Mouse (Mus musculus): ENCODE measurements around the gene Sf1. TPM values are rescaled to one million over a fixed set of nuclear protein-coding genes. Genes with fewer than 3 reads are reported as not detected.

Sf1 gene
- total RNA-seq, 2 experiments from 2014 or later = 196 to 207 TPM

GRCm38 (mm10) chr19:6396237-6396636 is 32.7 kb downstream of the Sf1 start:
- no peak for DNase-seq (ENCODE audit: low spot score in 2 of 2)

- DNase-seq (ENCODE audit: low spot score in 2 of 2) = no peak
Measured at GRCm38 (mm10) chr19:6397582-6398249, 34.2 kb downstream of the Sf1 start.

GRCm38 (mm10) chr19:6398447-6399284 is 35.2 kb downstream of the Sf1 start:
- DNase-seq (ENCODE audit: low spot score in 2 of 2) = no peak

GRCm38 (mm10) chr19:6399285-6400095 is 36.0 kb downstream of the Sf1 start, which contains the start of gene Rasgrp2:
Rasgrp2 (plus strand) TSS chr19:6399340.
- DNase-seq (ENCODE audit: low spot score in 2 of 2) = no peak

GRCm38 (mm10) chr19:6400096-6401086 is 36.9 kb downstream of the Sf1 start:
- no peak for DNase-seq (ENCODE audit: low spot score in 2 of 2)

- DNase-seq (ENCODE audit: low spot score in 2 of 2) = peak in 1 of 2 experiments; percentile 51
Measured at GRCm38 (mm10) chr19:6401131-6401815, 37.8 kb downstream of the Sf1 start.

- no peak for DNase-seq (ENCODE audit: low spot score in 2 of 2)
Measured at GRCm38 (mm10) chr19:6401951-6402350, 38.5 kb downstream of the Sf1 start.

- no peak for DNase-seq (ENCODE audit: low spot score in 2 of 2)
Measured at GRCm38 (mm10) chr19:6403869-6404268, 40.4 kb downstream of the Sf1 start.

- DNase-seq (ENCODE audit: low spot score in 2 of 2) = no peak
Measured at GRCm38 (mm10) chr19:6405433-6405832, 41.9 kb downstream of the Sf1 start.

- no peak for DNase-seq (ENCODE audit: low spot score in 2 of 2)
Measured at GRCm38 (mm10) chr19:6407109-6407508, 43.6 kb downstream of the Sf1 start.

GRCm38 (mm10) chr19:6407816-6408510 is 44.5 kb downstream of the Sf1 start:
- no peak for DNase-seq (ENCODE audit: low spot score in 2 of 2)

GRCm38 (mm10) chr19:6408749-6409148 is 45.3 kb downstream of the Sf1 start:
- no peak for DNase-seq (ENCODE audit: low spot score in 2 of 2)

- DNase-seq (ENCODE audit: low spot score in 2 of 2) = no peak
Measured at GRCm38 (mm10) chr19:6409176-6409575, 45.7 kb downstream of the Sf1 start.

GRCm38 (mm10) chr19:6409936-6410335 is 46.4 kb downstream of the Sf1 start:
- no peak for DNase-seq (ENCODE audit: low spot score in 2 of 2)

GRCm38 (mm10) chr19:6412798-6413197 is 49.3 kb downstream of the Sf1 start:
- DNase-seq (ENCODE audit: low spot score in 2 of 2) = no peak

- no peak for DNase-seq (ENCODE audit: low spot score in 2 of 2)
Measured at GRCm38 (mm10) chr19:6415454-6415853, 52.0 kb downstream of the Sf1 start.

GRCm38 (mm10) chr19:6416124-6416770 is 52.8 kb downstream of the Sf1 start:
- peak in 1 of 2 experiments; percentile 66 for DNase-seq (ENCODE audit: low spot score in 2 of 2)

GRCm38 (mm10) chr19:6416894-6417761 is 53.6 kb downstream of the Sf1 start:
- DNase-seq (ENCODE audit: low spot score in 2 of 2) = no peak

All from layer of hippocampus, adult 18-20 months (tissue).